Mouse (Mus musculus) urinary bladder, adult 18-20 months (tissue): ENCODE data around the gene Plvap.

Experiments
- DNase-seq, 2 experiments: peaks; one replicate each; pipeline ENCODE4 v3.0.0; 2022; ENCODE audit warnings: low spot score in 2 of 2, mixed read lengths in 2 of 2

The Plvap gene

DNA sequence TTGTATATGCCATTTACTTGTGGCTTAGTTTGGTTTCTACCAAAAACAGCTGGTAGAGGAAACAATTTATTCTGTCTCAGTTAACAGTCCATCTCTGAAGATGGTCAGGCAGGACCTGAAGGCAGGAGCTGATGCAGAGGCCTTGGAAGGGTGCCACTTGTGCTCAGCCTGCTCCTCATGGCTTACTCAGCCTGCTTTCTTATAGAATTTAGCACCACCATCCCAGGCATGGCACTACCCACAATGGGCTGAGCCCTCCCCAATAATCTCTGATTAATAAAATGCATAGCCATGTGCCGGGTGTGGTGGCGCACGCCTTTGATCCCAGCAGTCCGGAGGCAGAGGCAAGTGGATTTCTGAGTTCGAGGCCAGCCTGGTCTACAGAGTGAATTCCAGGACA is 45.4 kb downstream of the Plvap start:
- DNase-seq: no peak

- no peak for DNase-seq
Measured at GRCm38 (mm10) chr8:71465733-71466132, 45.8 kb downstream of the Plvap start.

GRCm38 (mm10) chr8:71464513-71465500 is 46.7 kb downstream of the Plvap start, which contains the start of gene Mrpl34:
Gene Mrpl34 (plus strand): TSS chr8:71464959.
- DNase-seq: peak; percentile 96 to 98

DNA sequence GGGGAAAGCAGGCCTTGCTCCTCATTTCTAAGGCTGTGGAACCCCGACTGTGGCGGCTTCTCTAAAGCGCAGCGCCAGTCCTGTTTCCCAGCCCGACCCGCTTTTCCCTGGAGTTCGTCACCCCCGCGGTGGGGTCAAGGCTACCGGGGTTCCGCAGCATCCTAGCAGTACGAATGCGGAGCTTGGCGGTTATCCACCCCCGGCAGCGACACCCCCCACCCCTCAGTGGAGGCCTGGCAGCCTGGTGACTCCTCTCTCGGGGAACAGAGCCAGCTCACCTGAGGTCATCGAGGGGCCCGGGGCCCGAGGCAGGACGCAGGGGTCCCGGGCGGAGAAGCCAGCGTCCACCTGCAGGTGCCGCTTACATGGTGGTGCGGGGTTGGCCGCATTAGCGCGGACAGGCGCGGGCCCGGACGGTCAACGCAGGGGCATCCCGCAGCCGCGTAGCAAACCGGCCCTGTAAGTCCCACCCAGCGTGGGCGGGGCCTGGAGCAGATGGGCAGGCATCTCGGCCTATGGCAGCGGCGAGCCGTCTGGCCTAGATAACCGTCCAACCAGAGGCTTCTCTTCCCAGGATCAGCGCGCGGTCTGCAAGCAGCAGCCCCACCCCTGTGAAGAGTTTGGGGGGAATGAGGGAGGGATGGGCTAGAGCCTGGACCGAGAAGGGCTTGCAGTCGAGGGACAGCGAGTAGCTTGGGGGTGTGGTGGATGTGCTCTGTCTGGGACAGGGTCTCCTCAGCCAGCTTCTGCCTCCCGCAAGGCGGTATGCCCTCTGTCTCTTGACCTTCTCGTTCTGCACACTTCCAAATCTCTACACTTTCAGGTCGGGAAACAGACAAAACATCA is 48.1 kb downstream of the Plvap start, which contains the start of gene Abhd8:
TSS of gene Abhd8 (minus strand) at position 468 of the 846 bp plus-strand sequence.
- peak; percentile 93 to 99 for DNase-seq

DNA sequence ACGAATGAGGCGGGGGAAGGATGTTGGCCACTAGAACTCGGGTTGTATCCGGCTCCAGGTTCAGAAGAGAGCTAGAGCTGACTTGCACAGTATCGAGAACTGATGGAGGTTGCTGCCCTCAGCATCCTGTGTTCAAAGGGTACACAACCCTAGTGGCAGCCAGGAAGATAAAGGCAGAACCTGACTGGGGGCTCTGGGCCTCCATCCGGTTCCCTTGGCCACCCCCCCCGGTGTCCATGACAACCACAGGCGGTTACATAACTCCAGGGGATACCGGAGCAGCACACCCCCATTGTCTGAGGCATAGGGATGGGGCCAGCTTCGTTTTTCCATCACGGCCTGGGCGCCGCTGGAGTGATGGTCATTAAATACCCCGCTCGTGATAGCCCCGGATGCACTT is 48.8 kb downstream of the Plvap start:
- DNase-seq: no peak

DNA sequence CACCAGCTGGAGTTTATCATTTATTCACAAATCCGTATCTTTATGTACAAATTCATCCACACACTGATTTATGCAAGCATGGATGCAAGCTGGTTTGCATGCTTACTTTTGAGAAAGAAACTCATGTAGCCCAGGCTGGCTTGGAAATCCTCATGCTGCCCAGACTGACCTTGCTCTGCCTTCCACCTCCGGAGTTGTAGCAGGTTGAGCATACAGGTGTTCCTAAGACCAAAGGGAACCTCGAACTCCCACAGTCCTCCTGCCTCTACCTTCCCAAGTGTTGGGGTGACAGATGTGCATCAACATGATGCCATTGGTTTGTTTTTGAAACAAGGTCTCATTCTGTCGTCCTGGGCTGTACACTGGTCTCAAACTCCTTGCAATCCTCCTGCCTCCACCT is 49.4 kb downstream of the Plvap start:
- no peak for DNase-seq

GRCm38 (mm10) chr8:71461152-71461840 is 50.3 kb downstream of the Plvap start:
- DNase-seq: no peak

- no peak for DNase-seq
Measured at GRCm38 (mm10) chr8:71460716-71461115, 50.8 kb downstream of the Plvap start.

DNA sequence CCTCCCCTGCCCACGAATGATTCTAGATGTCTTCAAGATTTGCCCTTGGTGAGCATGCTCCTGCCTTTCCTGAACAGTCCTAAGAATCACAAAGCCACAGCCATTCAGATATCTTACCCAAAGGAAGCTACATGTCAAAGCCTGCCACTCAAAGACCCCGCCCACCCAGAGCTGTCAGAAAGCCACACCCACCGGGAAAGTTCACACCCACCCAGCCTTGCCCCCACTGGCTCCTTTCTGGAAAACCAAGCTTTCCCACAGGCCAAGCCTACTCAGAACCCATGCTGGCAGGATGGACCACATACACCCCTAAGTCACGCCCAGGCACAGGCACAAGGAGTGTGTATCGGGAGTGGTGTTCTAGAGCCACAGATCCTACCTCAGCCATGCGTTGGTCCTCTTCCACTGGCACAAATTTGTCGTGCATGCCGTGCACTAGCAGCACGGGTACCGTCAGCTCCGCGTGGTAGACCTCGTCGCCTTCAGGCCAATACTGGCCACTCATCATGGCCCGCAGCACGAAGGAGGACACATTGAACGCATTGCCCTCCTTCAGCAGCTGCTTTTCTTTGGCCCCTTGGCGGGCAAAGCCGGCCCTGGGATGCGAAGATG is 53.8 kb downstream of the Plvap start:
- no peak for DNase-seq

DNA sequence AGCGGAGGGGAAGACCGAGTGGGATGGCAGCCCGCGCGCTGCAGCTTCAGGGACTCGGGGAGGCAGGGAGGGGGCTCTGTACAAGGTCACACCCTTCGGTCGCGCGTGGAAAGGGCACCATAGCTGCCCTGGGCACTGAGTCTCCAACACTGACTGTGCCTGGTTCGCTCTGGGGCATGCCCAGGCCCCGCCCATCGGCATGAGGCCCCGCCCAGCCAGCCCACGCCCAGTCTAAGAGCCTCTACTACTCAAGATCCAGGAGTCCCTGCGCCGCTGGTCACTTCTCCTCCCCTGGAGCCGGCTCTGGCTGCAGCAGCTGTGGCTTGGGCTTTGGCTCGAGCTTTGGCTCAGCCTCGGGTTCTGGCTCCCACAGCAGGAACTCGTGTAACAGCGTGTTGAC is 54.6 kb downstream of the Plvap start:
- no peak for DNase-seq

GRCm38 (mm10) chr8:71454668-71455067 is 56.9 kb downstream of the Plvap start:
- no peak for DNase-seq

- no peak for DNase-seq
Measured at GRCm38 (mm10) chr8:71452669-71453068, 58.9 kb downstream of the Plvap start.

- DNase-seq: no peak
Measured at GRCm38 (mm10) chr8:71451777-71452176, 59.8 kb downstream of the Plvap start.

- no peak for DNase-seq
Measured at GRCm38 (mm10) chr8:71451337-71451736, 60.2 kb downstream of the Plvap start.
